Mouse (Mus musculus) spleen, postnatal 4 days (tissue): Measurements from ENCODE around the gene Gucy2d.

Experiments
- DNase-seq, 2 experiments: peaks; one replicate each; pipeline ENCODE4 v3.0.0; 2022; ENCODE audit warnings: low spot score in 2 of 2

Gene Gucy2d

GRCm38 (mm10) chr7:98447585-98448308, 7.5 kb downstream of the Gucy2d start:
- DNase-seq, result no peak

DNA sequence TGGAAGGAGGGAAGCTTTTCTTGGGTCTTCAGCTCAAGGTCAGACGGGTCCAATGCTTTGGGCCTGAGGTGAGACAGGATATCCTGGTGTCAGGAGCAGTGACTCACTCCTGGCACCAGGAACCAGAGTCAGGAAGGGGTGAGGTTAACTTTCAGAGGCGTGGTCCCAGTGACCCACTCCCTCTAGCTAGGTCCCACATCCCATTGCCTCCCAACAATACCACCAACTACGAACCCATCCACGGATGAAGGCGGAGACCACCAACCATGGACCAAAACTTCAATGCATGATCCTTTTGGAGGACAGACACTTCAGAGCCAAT, 8.1 kb downstream of the Gucy2d start:
- DNase-seq, result no peak

GRCm38 (mm10) chr7:98449696-98450095, 9.5 kb downstream of the Gucy2d start:
- no peak for DNase-seq

- DNase-seq, result no peak
Measured at GRCm38 (mm10) chr7:98454397-98455120, 14.3 kb downstream of the Gucy2d start.

DNA sequence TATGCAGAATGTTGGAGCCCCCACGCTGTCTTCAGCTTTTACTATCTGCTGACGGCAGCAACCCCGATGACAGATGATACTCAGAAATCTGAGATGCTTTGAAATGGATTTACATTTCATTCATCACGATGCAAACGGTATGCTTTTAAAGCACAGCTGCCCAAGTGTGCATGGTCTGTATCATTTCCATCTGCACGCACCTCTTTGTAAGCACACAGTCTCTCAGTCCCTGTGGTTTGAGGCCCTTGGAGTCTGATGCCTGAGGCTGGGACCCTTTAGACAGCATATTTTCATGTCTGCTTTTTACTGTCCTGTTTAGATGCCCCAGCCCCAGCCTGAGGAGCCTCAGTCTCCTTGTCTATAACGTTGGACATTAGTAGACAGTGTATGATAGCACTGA, 20.1 kb downstream of the Gucy2d start:
- DNase-seq, result no peak

DNA sequence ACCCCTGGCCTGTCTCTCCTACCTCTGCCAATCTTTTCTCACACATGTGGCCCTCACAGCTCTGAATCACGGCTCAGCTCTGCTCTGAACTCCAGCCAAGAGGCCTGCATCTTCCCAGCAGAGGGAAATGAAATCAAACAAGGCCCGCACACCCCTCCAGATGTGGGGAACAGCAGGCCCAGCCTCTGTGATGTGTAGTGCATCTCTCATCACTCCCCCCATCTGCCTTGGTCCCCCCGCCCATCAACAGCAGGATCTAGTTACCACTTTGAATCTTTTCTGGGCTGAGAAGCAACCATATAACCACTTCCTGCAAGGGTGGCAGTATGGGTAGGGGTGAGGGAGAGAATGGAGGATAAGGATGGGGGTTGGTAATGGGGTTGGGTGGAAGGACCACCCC, 28.9 kb downstream of the Gucy2d start:
- no peak for DNase-seq

GRCm38 (mm10) chr7:98472529-98472928, 32.3 kb downstream of the Gucy2d start:
- DNase-seq, result no peak

DNA sequence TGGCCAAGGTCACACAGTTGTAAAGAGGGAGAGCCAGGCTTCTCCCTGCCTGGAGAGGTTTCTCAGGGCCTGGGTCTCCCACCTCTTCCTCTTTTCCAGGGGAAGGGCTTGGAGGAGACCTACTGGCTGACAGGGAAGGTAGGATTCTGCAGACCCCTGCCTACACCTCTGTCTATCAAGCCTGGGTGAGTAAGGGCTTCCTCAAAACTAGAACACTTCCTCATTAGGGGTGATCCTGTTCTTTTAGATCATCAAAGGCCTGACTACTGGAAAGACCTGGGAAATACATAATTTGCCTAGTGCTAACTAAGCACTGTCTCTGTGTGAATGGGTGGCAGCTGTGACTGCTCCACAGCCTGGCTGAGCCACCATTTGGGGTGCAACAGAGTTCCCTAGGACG, 34.3 kb downstream of the Gucy2d start:
- no peak for DNase-seq

- no peak for DNase-seq
Measured at GRCm38 (mm10) chr7:98477153-98477552, 36.9 kb downstream of the Gucy2d start.

GRCm38 (mm10) chr7:98480481-98480880, 40.3 kb downstream of the Gucy2d start:
- no peak for DNase-seq

DNA sequence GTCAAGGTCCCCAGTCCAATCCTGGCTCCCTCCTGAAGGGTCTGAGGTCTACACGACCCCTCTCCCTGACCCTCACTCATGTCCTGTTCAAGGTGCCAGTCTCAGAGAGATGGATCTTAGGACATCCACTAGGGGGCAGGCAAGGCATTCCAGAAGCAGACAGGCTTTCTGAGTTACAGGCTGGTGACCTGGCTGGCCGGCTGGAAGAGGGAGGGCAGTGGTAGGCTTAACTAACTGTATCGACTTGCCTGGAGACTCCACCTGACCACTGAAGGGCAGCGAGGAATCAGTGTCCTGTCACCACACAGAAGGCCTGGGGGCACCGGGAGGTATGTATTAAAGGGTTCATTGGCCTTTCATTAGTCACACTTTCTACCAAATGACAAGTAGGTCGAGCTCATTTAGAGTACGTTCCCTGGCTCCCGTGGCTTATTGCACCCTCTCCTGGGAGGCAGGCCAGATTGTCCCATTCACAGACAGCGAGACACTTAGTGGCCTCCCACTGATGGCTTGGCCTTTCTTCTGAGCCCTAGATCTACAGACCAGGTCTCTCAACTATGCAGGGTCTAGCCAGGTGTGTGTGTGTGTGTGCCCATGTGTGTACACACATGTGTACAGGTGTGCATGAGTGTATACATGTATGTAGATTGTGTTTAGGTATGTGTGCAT, 41.0 kb downstream of the Gucy2d start:
- peak; percentile 63 to 84 for DNase-seq

- DNase-seq, result no peak
Measured at GRCm38 (mm10) chr7:98481861-98482260, 41.6 kb downstream of the Gucy2d start.

DNA sequence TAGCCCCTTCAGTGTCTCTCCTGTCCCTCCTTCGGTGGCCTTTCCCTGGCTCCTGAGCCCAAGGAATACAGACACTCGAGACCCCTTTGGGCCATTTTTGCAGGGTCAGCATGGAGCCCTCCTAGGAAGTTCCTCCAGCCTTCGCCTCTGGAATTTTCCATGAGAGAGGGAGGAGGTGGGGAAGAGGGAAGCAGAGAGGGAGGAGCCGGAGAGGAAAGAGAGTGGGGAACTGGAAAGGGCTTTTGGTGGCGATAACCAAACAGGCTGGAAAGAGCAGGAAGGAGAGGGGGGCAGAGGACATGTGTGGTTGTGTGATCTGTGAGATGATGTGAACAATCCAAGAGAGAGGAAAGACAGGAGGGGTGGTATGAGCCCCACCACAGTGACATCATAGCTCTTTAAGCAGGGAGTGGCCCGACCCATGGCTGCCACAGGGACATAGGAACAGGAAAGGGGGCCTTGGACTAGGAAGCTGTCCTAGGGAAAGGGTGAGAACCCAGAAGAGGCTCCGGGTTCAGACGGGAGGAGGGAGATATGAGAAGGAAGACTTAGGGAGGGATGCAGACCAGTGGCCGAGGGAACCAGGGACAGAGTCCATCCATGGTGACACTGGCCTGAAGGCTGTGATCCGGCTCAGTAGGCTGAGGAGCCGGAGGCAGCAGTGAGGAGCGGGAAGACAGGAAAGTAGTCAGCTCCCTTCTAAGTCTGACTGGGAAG, 42.5 kb downstream of the Gucy2d start:
- DNase-seq, result no peak

- DNase-seq, result no peak
Measured at GRCm38 (mm10) chr7:98483268-98483607, 43.0 kb downstream of the Gucy2d start.

- no peak for DNase-seq
Measured at GRCm38 (mm10) chr7:98484878-98485277, 44.7 kb downstream of the Gucy2d start.

DNA sequence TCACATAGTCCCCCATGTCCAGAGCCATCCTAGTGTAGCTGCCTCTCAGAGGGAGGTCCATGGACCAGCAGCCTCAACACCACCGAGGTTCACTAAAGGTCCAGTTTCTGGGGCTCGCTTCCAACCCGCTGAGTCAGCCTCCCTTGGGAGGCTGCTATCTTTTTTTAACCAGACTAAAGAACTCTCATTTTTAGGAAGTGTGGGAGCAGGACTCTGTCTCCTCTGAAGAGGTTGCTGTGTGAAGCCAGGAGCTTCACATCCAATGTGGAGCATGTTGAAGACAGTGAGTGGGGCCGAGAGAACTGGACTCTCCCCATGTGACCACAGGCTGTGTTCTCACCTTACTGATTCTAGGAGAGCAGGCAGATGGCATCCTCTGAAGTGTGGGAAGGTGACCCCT, 45.3 kb downstream of the Gucy2d start:
- no peak for DNase-seq

GRCm38 (mm10) chr7:98486471-98486917, 46.3 kb downstream of the Gucy2d start:
- peak; percentile 67 to 75 for DNase-seq

DNA sequence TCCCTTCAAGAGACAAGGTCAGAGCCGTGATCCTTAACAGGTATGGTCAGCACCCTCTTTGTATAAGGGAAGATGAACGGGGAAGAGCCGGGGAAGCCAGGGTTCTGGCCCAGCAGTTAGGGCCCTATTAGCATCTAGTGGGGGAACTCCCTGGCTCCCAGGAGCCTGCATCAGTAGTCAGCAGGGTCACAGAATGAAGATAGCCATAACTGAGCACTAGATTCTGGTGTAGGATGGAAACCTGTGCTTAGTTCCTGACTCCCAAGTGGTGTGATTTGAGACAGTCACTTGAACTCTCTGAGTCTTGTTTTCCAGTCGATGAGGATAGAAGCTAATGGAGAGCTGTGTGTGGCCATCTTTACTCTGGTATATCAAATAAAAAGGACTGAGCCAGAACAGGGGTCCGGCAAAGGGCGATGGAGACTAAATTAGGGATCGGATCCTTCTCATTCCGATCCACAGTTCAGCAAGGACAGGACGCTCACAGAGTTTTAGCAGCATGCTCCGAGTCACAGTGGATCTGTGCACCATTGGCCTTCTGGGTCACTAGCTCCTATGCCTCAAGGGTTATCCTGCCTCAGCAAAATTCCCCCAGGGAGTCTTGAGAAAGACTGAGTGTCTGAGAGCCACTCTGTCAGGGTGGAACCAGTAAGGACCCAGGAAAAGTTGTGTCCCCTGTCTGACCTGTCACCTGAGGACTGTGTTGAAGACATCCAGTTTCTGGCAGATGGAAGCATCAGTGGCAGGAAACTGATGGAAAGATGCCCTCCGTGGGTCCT, 47.2 kb downstream of the Gucy2d start:
- DNase-seq, result no peak

DNA sequence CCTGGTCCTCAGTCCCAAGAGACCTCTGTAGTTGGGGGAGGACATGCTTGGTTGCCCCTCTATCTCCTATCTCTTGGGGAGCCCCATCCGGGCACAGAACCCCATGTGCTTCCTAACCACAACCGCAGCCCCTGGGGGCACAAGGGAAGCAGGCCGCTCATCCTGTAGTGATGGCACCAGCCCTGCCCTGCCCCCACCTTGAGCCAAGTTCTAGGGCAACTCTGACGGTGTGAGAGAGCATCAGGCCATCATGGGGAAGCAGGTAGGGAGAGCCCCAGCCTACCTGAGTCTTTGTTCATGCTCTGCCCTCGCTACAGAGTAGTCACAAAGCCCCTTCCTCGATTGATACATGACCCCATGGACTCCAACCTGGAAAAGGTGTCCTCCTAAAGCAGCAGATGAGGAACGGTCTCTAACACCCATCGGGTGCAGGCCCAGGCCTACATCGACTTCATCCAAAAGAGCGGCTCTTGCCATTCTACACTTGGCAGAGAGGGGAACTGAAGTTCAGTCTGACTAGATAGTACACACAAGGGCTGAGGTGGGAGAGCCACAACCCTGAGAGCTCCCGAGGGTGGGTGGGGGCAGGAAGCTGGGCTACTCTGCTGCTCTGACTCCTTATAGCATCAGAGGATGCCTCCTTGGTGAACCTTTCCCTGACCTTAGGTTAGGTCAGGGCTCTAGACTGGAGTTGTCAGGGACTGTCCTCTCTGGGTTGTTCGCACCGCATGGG, 48.3 kb downstream of the Gucy2d start:
- DNase-seq, result peak; percentile 77 to 83

DNA sequence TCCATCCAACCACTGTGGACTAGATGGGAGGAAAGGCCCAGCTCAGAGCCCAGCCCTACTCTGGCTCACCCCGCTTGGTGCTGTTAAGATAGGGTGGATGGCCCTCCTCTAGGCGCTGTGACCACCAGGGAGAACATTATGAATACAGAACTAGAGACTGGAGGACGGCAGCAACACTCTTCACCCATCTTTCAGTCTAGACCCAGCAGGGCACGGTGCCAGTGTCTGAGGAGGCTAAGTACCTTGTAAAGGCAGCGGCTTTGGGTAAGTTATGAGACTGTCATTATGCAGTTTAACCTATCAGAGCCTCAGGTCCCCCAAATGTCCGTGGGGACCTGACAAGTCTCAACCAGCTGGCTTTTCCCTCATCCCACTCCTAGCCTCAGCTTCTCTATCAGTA, 48.9 kb downstream of the Gucy2d start, which contains the start of gene Lrrc32:
Gene Lrrc32 (plus strand): TSS at position 153 of the 400 bp plus-strand sequence.
- no peak for DNase-seq

DNA sequence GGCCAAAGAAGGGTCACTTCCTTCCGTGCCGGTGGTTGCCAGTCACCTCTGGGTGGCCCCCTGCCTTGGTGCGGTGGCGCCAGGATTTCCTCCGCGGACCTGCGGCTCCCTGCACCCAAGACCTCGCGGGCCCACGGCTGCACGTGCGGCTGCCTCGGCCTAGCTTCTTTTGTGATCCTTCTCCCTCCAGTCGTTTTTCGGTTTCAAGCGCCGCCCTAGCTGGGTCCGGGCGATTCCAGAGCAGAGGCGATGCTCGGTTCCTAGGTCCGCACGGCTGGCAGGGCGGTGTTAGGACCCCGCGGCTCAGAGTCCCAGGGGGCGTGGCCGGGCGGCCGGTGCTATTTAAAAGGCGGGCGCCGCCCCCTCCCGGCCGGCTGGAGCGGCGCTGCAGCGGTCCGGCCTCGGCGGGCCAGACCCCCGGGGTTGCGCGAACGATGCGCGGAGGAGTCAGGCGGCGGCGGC, 49.4 kb downstream of the Gucy2d start:
- peak; percentile 73 to 84 for DNase-seq
